Mouse (Mus musculus): ENCODE measurements around the gene Lrrc1. TPM values are rescaled to one million over a fixed set of nuclear protein-coding genes. Genes with fewer than 3 reads are reported as not detected.

Gene Lrrc1
- total and polyA plus RNA-seq, 2 experiments from 2014 or later: 7.4 to 19.8 TPM

DNA sequence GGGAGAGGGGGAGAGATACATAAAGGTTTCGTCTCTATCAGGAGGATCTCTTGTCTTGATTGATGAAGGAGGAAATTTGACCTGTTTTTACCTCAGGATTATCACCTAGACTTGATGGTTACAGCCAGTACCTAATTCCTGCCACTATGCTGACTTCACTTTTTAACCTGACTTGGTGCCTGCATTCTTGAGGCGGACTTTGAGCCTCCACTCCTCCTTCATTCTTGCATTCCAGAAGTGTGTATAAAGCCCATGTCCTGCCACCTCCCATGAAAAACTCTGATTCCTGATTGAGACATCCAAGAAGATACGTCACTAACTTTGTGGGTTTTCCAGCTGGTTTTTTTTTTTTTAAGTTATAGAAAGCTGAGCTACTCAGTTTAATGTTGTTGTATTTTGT is 1.3 kb upstream of the Lrrc1 start:
- Histone ChIP-seq H3K4me1 (ENCODE audit: insufficient read depth, low read length) (0 out of 2 replicates have a peak, but pooled peaks cover 7% of the 10 kb centered on the region), H3K27ac (no peak overlapping the region), H3K9me3 (ENCODE audit: low read length) (no peaks in the 10 kb centered on the region), H3K4me2 (ENCODE audit: low read depth, low read length) (no peak overlapping the region), H3K36me3 (ENCODE audit: insufficient read depth, low read length) (no peaks in the 10 kb centered on the region), H3K27me3 (ENCODE audit: insufficient read depth, low read length) (no peaks in the 10 kb centered on the region), H3K9ac (replicated peaks; ENCODE audit: low read length) (no peak overlapping the region), H3K4me3 (ENCODE audit: low read length) (no peak overlapping the region)
- no peak for DNase-seq (ENCODE audit: low spot score)
- TF ChIP-seq CTCF (IDR thresholded peaks at IDR 0.05; ENCODE audit: low read depth): peak; percentile 27; the same call in 1 of the 2 replicates
- WGBS: 70% methylated on average over 3 of the region's 3 CpGs
- ATAC-seq: no peak

GRCm38 (mm10) chr9:77545068-77545421 is 375 bp upstream of the Lrrc1 start:
- H3K4me3 ChIP-seq (ENCODE audit: low read length): peak overlapping the region; percentile 89
- no peaks in the 10 kb centered on the region for H3K36me3 ChIP-seq (ENCODE audit: insufficient read depth, low read length)
- H3K27ac ChIP-seq: 0 out of 2 replicates have a peak overlapping the region, but pooled peaks have one; percentile 74
- DNase-seq (ENCODE audit: low spot score): no peak
- no peaks in the 10 kb centered on the region for H3K27me3 ChIP-seq (ENCODE audit: insufficient read depth, low read length)
- peak overlapping the region; percentile 97 for H3K4me2 ChIP-seq (ENCODE audit: low read depth, low read length)
- no peak for TF ChIP-seq CTCF (IDR thresholded peaks at IDR 0.05; ENCODE audit: low read depth)
- H3K4me1 ChIP-seq (ENCODE audit: insufficient read depth, low read length): 0 out of 2 replicates have a peak, but pooled peaks cover 7% of the 10 kb centered on the region
- 0 out of 2 replicates have a peak, but pooled peaks have one; percentile 43 for ATAC-seq
- H3K9me3 ChIP-seq (ENCODE audit: low read length): no peaks in the 10 kb centered on the region
- H3K9ac ChIP-seq (replicated peaks; ENCODE audit: low read length): peak overlapping the region; percentile 74
- under 1% methylated on average over 17 of the region's 17 CpGs for WGBS

- WGBS: under 1% methylated on average over 40 of the region's 40 CpGs
- Histone ChIP-seq H3K9me3 (ENCODE audit: low read length) (no peaks in the 10 kb centered on the region), H3K36me3 (ENCODE audit: insufficient read depth, low read length) (no peaks in the 10 kb centered on the region), H3K27ac (no peak overlapping the region), H3K4me3 (ENCODE audit: low read length) (peak overlapping the region; percentile 89), H3K4me2 (ENCODE audit: low read depth, low read length) (peak overlapping the region; percentile 97), H3K4me1 (ENCODE audit: insufficient read depth, low read length) (0 out of 2 replicates have a peak, but pooled peaks cover 7% of the 10 kb centered on the region), H3K9ac (replicated peaks; ENCODE audit: low read length) (peak overlapping the region; percentile 74), H3K27me3 (ENCODE audit: insufficient read depth, low read length) (no peaks in the 10 kb centered on the region)
- no peak for TF ChIP-seq CTCF (IDR thresholded peaks at IDR 0.05; ENCODE audit: low read depth)
- ATAC-seq (peak; percentile 36), DNase-seq (ENCODE audit: low spot score) (peak; percentile 53)
These were observed 1.0 kb downstream of the Lrrc1 start for GRCm38 (mm10) chr9:77543351-77544321.

DNA sequence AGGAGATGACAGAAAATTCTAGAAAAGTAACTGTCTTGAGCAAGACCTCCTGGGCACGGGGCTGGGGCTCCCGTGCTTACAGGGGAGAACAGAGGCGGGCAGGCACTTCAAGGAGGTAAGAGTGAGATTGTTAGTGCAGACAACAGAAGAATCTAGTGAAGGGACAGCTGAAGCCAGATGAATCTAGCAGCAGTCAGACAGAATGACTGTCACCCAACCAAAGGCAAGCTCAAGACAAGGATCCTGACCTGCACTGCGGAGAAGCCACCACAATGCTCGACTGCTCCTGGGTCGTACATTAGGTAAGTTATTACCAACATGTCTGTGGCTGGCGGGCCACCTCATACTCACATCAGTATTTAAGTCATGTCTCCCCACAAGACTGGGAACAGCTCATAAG is 3.1 kb downstream of the Lrrc1 start:
- Histone ChIP-seq H3K4me1 (ENCODE audit: insufficient read depth, low read length) (0 out of 2 replicates have a peak, but pooled peaks cover 7% of the 10 kb centered on the region), H3K27ac (no peak overlapping the region), H3K4me3 (ENCODE audit: low read length) (no peak overlapping the region), H3K9ac (replicated peaks; ENCODE audit: low read length) (no peak overlapping the region), H3K36me3 (ENCODE audit: insufficient read depth, low read length) (no peaks in the 10 kb centered on the region), H3K27me3 (ENCODE audit: insufficient read depth, low read length) (no peaks in the 10 kb centered on the region), H3K9me3 (ENCODE audit: low read length) (no peaks in the 10 kb centered on the region), H3K4me2 (ENCODE audit: low read depth, low read length) (no peak overlapping the region)
- ATAC-seq: no peak
- DNase-seq (ENCODE audit: low spot score): no peak
- WGBS: 95% methylated on average over 7 of the region's 7 CpGs
- TF ChIP-seq CTCF (IDR thresholded peaks at IDR 0.05; ENCODE audit: low read depth): no peak

GRCm38 (mm10) chr9:77539232-77539631 is 5.4 kb downstream of the Lrrc1 start:
- 95% methylated on average over 9 of the region's 9 CpGs for WGBS
- Histone ChIP-seq H3K27ac (no peak overlapping the region), H3K9ac (replicated peaks; ENCODE audit: low read length) (no peak overlapping the region), H3K4me3 (ENCODE audit: low read length) (no peak overlapping the region), H3K4me1 (ENCODE audit: insufficient read depth, low read length) (peaks cover 18% of the 10 kb centered on the region), H3K9me3 (ENCODE audit: low read length) (no peaks in the 10 kb centered on the region), H3K4me2 (ENCODE audit: low read depth, low read length) (no peak overlapping the region), H3K27me3 (ENCODE audit: insufficient read depth, low read length) (no peaks in the 10 kb centered on the region), H3K36me3 (ENCODE audit: insufficient read depth, low read length) (no peaks in the 10 kb centered on the region)
- no peak for ATAC-seq
- no peak for TF ChIP-seq CTCF (IDR thresholded peaks at IDR 0.05; ENCODE audit: low read depth)
- DNase-seq (ENCODE audit: low spot score): no peak

DNA sequence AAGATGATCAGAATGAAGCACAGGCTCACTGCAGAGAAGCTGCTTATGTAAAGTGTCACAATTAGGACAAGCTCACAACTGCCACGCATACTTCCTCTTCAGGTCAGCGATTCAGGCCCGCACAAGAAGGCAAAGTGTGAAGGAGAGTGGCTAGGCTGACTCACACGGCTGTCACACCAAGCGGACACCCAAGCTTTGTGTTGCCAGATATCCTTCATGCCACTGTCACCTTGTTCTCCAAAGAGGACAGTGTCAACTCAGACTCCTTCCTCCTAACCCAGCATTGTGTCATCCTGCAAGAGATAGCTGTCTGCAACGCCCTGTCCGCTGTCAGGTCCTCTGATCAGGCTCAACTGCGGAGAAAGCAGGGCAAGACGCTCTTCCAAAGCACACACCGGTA is 7.3 kb downstream of the Lrrc1 start:
- WGBS: 86% methylated on average over 10 of the region's 10 CpGs

More for the DNA sequence above, 7.3 kb downstream of the Lrrc1 start:
- no peak for TF ChIP-seq CTCF (IDR thresholded peaks at IDR 0.05; ENCODE audit: low read depth)
- Histone ChIP-seq H3K9ac (replicated peaks; ENCODE audit: low read length) (no peak overlapping the region), H3K36me3 (ENCODE audit: insufficient read depth, low read length) (no peaks in the 10 kb centered on the region), H3K27ac (no peak overlapping the region), H3K4me3 (ENCODE audit: low read length) (no peak overlapping the region), H3K9me3 (ENCODE audit: low read length) (no peaks in the 10 kb centered on the region), H3K4me1 (ENCODE audit: insufficient read depth, low read length) (peaks cover 18% of the 10 kb centered on the region), H3K4me2 (ENCODE audit: low read depth, low read length) (no peak overlapping the region), H3K27me3 (ENCODE audit: insufficient read depth, low read length) (no peaks in the 10 kb centered on the region)
- no peak for ATAC-seq
- no peak for DNase-seq (ENCODE audit: low spot score)
